Comparison of ENCODE assay signal across 18 mouse cellular contexts in the genomic region with DNA sequence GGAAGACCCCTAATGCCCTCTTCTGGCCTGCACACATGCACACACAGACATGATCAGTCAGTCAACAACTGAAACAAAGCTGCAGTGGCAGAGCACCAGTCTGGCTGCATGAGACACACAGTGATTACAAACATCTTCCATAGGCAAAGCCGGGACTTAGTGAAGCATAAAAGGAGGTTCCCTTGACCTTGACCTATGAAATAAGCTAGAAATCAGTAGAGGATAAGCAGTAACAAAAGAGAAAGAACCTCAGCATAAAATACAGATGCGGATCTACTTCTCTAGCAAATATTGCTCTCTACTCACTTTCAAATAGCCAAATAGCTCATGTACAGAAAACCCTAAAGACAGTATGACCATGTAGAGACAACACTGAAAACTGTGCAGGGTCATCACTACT.
DNase-seq lines count a peak whose midpoint lies in the region; ATAC-seq lines count a peak whose summit lies in the region.
"Had no signal": no experiment of that assay in that cellular context is flagged by ENCODE, and none has a peak within 500 bp of the region (broad histone marks: within the 10 kb centered on the region; RNA-seq: fewer than 3 reads in every experiment).

No protein-coding gene starts in this region.

- no peak overlapping the region for H3K9ac ChIP-seq in hindbrain, embryonic 11.5 days (ENCODE audit: low read depth, low read length)
- no peak overlapping the region for H3K9ac ChIP-seq in hindbrain, embryonic 16.5 days (ENCODE audit: low read depth, low read length)
- H3K9ac ChIP-seq in neural tube, embryonic 13.5 days: no peak overlapping the region
- no peak overlapping the region for H3K9ac ChIP-seq in neural tube, embryonic 15.5 days (replicated peaks)
- H3K9ac ChIP-seq: neural tube, embryonic 12.5 days had no signal

- no peaks in the 10 kb centered on the region for H3K9me3 ChIP-seq in hindbrain, embryonic 11.5 days (ENCODE audit: control insufficient read depth, low read length)
- H3K9me3 ChIP-seq in hindbrain, embryonic 16.5 days (ENCODE audit: control insufficient read depth, low read length): no peaks in the 10 kb centered on the region
- no peaks in the 10 kb centered on the region for H3K9me3 ChIP-seq in neural tube, embryonic 13.5 days
- H3K9me3 ChIP-seq in neural tube, embryonic 15.5 days (replicated peaks): no peaks in the 10 kb centered on the region
- H3K9me3 ChIP-seq: heart, embryonic 10.5 days; neural tube, embryonic 12.5 days had no signal

- H3K4me1 ChIP-seq in hindbrain, embryonic 11.5 days (replicated peaks; ENCODE audit: control insufficient read depth, insufficient read depth, low read length): peaks cover 2% of the 10 kb centered on the region; the same call in 1 of the 2 replicates
- peaks cover 3% of the 10 kb centered on the region; the same call in 1 of the 2 replicates for H3K4me1 ChIP-seq in hindbrain, embryonic 16.5 days (ENCODE audit: control insufficient read depth, insufficient read depth, low read depth, low read length)
- peaks cover 23% of the 10 kb centered on the region for H3K4me1 ChIP-seq in neural tube, embryonic 13.5 days (replicated peaks)
- 0 out of 2 replicates have a peak, but pooled peaks cover 5% of the 10 kb centered on the region for H3K4me1 ChIP-seq in neural tube, embryonic 15.5 days

- ATAC-seq in hindbrain, embryonic 11.5 days (ENCODE audit: low FRiP score): no peak; the same call in 1 of the 2 replicates
- ATAC-seq in hindbrain, embryonic 16.5 days: no peak
- ATAC-seq in neural tube, embryonic 13.5 days (ENCODE audit: low read depth): no peak
- ATAC-seq in neural tube, embryonic 15.5 days (ENCODE audit: low FRiP score): no peak
- no peak for ATAC-seq in frontal cortex, adult (ENCODE audit: low TSS enrichment)

- peak overlapping the region; percentile 64 for H3K27ac ChIP-seq in hindbrain, embryonic 11.5 days (ENCODE audit: low read depth, low read length)
- H3K27ac ChIP-seq in hindbrain, embryonic 16.5 days (ENCODE audit: low read depth, low read length): no peak overlapping the region
- 0 out of 2 replicates have a peak overlapping the region, but pooled peaks have one; percentile 43 for H3K27ac ChIP-seq in neural tube, embryonic 13.5 days (replicated peaks)
- no peak overlapping the region for H3K27ac ChIP-seq in neural tube, embryonic 15.5 days (replicated peaks)
- H3K27ac ChIP-seq: heart, embryonic 10.5 days; neural tube, embryonic 12.5 days had no signal

- H3K36me3 ChIP-seq in hindbrain, embryonic 11.5 days (ENCODE audit: control insufficient read depth, insufficient read depth, low read length): no peaks in the 10 kb centered on the region
- H3K36me3 ChIP-seq in hindbrain, embryonic 16.5 days (ENCODE audit: control insufficient read depth, insufficient read depth, low read length): no peaks in the 10 kb centered on the region
- H3K36me3 ChIP-seq in neural tube, embryonic 13.5 days: no peaks in the 10 kb centered on the region
- H3K36me3 ChIP-seq in neural tube, embryonic 15.5 days: no peaks in the 10 kb centered on the region
- H3K36me3 ChIP-seq: heart, embryonic 10.5 days; neural tube, embryonic 12.5 days had no signal

- no peak overlapping the region for H3K4me2 ChIP-seq in hindbrain, embryonic 11.5 days (replicated peaks; ENCODE audit: low read depth, low read length)
- no peak overlapping the region for H3K4me2 ChIP-seq in hindbrain, embryonic 16.5 days (ENCODE audit: low read length)
- no peak overlapping the region for H3K4me2 ChIP-seq in neural tube, embryonic 13.5 days
- H3K4me2 ChIP-seq in neural tube, embryonic 15.5 days: no peak overlapping the region
- H3K4me2 ChIP-seq: neural tube, embryonic 12.5 days had no signal

- DNase-seq in adrenal gland, adult 2 months: peak; percentile 38
- no peak for DNase-seq in adrenal gland, adult 18-20 months (ENCODE audit: low spot score in 2 of 2)
- peak; percentile 21 for DNase-seq in hindbrain, embryonic 11.5 days (ENCODE audit: low spot score)
- no peak for DNase-seq in right cerebral cortex, postnatal 14 days
- DNase-seq: cerebellum, postnatal 36 days; heart, postnatal 10 days; kidney, adult 8-10 months; kidney, postnatal 36 days; lung, adult 18-20 months; spleen, adult 18-20 months; thymus, adult 18-20 months had no signal

- H3K27me3 ChIP-seq in hindbrain, embryonic 11.5 days (ENCODE audit: control insufficient read depth, insufficient read depth, low read length): no peaks in the 10 kb centered on the region
- no peaks in the 10 kb centered on the region for H3K27me3 ChIP-seq in hindbrain, embryonic 16.5 days (replicated peaks; ENCODE audit: control insufficient read depth, insufficient read depth, low read length)
- H3K27me3 ChIP-seq in neural tube, embryonic 13.5 days: no peaks in the 10 kb centered on the region
- H3K27me3 ChIP-seq in neural tube, embryonic 15.5 days (replicated peaks): no peaks in the 10 kb centered on the region
- H3K27me3 ChIP-seq: neural tube, embryonic 12.5 days had no signal

- WGBS in hindbrain, embryonic 11.5 days: 60% methylated on average over 2 of the region's 2 CpGs
- WGBS in hindbrain, embryonic 16.5 days: 64% methylated on average over 2 of the region's 2 CpGs
- 65% methylated on average over 2 of the region's 2 CpGs for WGBS in neural tube, embryonic 13.5 days
- WGBS in neural tube, embryonic 15.5 days: 66% methylated on average over 2 of the region's 2 CpGs

- no peak overlapping the region for H3K4me3 ChIP-seq in hindbrain, embryonic 11.5 days (ENCODE audit: low read depth, low read length)
- no peak overlapping the region for H3K4me3 ChIP-seq in hindbrain, embryonic 16.5 days (ENCODE audit: low read length)
- H3K4me3 ChIP-seq in neural tube, embryonic 13.5 days: no peak overlapping the region
- no peak overlapping the region for H3K4me3 ChIP-seq in neural tube, embryonic 15.5 days (replicated peaks)
- H3K4me3 ChIP-seq: erythroblast, embryonic 14.5 days; heart, embryonic 10.5 days; neural tube, embryonic 12.5 days had no signal

Comparison
In these comparisons a context has a peak if more than half of its experiments do, and no peak if none do; other contexts are left out.
1. DNase-seq: peak in adrenal gland, adult 2 months (single experiment) and hindbrain, embryonic 11.5 days (single experiment); none in adrenal gland, adult 18-20 months (0 of 2) and right cerebral cortex, postnatal 14 days (single experiment).
2. H3K27ac ChIP-seq: peak in hindbrain, embryonic 11.5 days (single experiment) and neural tube, embryonic 13.5 days (single experiment); none in hindbrain, embryonic 16.5 days (single experiment) and neural tube, embryonic 15.5 days (single experiment).